Mouse (Mus musculus) midbrain, embryonic 10.5 days (tissue): ENCODE data around the gene Mrnip. TPM values are rescaled to one million over a fixed set of nuclear protein-coding genes. Genes with fewer than 3 reads are reported as not detected.

Experiments
- DNase-seq: peaks from one replicate; pipeline ENCODE4 v3.0.0-alpha.2; 2017; ENCODE audit warnings: low spot score
- H3K27ac ChIP-seq: fragments of 300-500 bp; sonication (generic); replicated peaks from 2 replicates; pipeline ENCODE4 v1.5.1; 2016; ENCODE audit warnings: mild to moderate bottlenecking
- H3K27me3 ChIP-seq: fragments of 300-500 bp; sonication (generic); 2 replicates; pipeline ENCODE4 v1.6.1; 2016; ENCODE audit warnings: low read depth, mild to moderate bottlenecking; ENCODE audit not compliant: poor library complexity, severe bottlenecking
- H3K36me3 ChIP-seq: fragments of 300-500 bp; sonication (generic); 2 replicates; pipeline ENCODE4 v1.6.1; 2016; ENCODE audit warnings: mild to moderate bottlenecking, moderate library complexity
- H3K4me1 ChIP-seq: fragments of 300-500 bp; sonication (generic); 2 replicates; pipeline ENCODE4 v1.6.1; 2016
- H3K4me3 ChIP-seq: fragments of 300-500 bp; sonication (generic); 2 replicates; pipeline ENCODE4 v1.5.1; 2016; ENCODE audit warnings: mild to moderate bottlenecking, moderate library complexity
- H3K9me3 ChIP-seq: fragments of 300-500 bp; sonication (generic); replicated peaks from 2 replicates; pipeline ENCODE4 v1.6.1; 2016; ENCODE audit warnings: mild to moderate bottlenecking
- WGBS: fragments of 180-500 bp; shearing (Covaris S2); methylation state at CpG from one replicate; pipeline ENCODE4 v1.1.7; 2016; 5-methylcytosine and 5-hydroxymethylcytosine counted together
- polyA plus RNA-seq: library from polyadenylated mRNA; unstranded; fragments of >200 nt; fragmentation: Nextera tagmentation; extraction: Ambion mirVana; gene quantifications from 2 replicates; pipeline ENCODE4 v1.2.1, GENCODE M21; 2016

Mrnip gene
- polyA plus RNA-seq, 1 experiment from 2014 or later, result 23.8 TPM

DNA sequence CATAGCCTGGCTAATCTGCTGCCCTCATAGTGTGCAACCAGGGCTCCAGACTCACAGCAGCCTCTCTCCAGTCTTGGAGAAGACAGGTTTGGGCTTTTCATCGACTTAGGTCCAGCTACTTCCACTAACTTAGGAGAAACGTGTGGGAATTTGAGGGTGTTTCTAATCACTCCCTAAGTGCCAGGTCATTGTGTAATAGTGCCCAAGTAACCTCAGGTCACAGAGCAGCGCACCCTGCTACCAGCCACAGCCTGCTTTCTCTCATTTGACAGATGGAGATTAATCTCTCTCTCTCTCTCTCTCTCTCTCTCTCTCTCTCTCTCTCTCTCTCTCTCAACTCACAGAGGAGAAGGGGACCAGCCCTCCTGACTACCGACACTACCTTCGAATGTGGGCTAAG, 5.9 kb upstream of the Mrnip start:
- WGBS, result 91% methylated on average over 5 of the region's 5 CpGs
- peaks cover 71% of the 10 kb centered on the region for H3K36me3 ChIP-seq
- no peaks in the 10 kb centered on the region for H3K9me3 ChIP-seq
- no peaks in the 10 kb centered on the region for H3K27me3 ChIP-seq
- no peaks in the 10 kb centered on the region for H3K4me1 ChIP-seq
- H3K27ac ChIP-seq, result no peak overlapping the region
- H3K4me3 ChIP-seq, result no peak overlapping the region
- DNase-seq, result no peak

DNA sequence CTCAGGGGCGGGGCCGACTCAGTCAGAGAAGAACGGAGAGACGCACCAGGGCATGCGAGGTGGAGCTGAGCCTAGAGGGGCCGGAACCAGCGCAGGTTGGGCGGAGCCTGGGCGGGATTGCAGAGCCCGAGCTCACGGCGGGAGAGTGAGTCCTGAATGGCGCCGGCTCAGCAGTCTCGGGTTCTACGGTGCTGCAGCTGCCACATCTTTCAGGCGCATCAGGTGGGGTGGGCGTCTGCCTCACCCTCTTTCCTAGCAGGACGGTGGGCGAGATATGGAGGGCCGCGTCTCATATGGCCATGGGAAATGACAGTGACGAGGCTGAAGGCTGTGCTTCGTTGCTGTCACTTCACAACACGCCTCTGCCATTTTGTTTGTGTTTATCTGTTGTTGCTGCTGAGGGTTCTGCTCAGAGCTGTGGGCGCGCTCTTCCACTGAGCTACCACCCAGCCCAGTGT, 515 bp downstream of the Mrnip start:
- H3K27me3 ChIP-seq, result no peaks in the 10 kb centered on the region
- H3K4me1 ChIP-seq, result peaks cover 14% of the 10 kb centered on the region
- under 1% methylated on average over 27 of the region's 27 CpGs for WGBS
- peak overlapping the region; percentile 86 for H3K27ac ChIP-seq
- peak; percentile 97 for DNase-seq
- H3K9me3 ChIP-seq, result no peaks in the 10 kb centered on the region
- H3K4me3 ChIP-seq, result peak overlapping the region; percentile 66
- H3K36me3 ChIP-seq, result peaks cover 39% of the 10 kb centered on the region

- peaks cover 29% of the 10 kb centered on the region for H3K36me3 ChIP-seq
- peaks cover 14% of the 10 kb centered on the region for H3K4me1 ChIP-seq
- no peaks in the 10 kb centered on the region for H3K27me3 ChIP-seq
- no peak for DNase-seq
- WGBS, result 88% methylated on average over 3 of the region's 3 CpGs
- no peaks in the 10 kb centered on the region for H3K9me3 ChIP-seq
- H3K4me3 ChIP-seq, result no peak overlapping the region
- no peak overlapping the region for H3K27ac ChIP-seq
Measured at GRCm38 (mm10) chr11:50176351-50176750, 2.1 kb downstream of the Mrnip start.

GRCm38 (mm10) chr11:50177111-50177510, 2.9 kb downstream of the Mrnip start:
- no peak overlapping the region for H3K4me3 ChIP-seq
- peaks cover 25% of the 10 kb centered on the region for H3K36me3 ChIP-seq
- no peak overlapping the region for H3K27ac ChIP-seq
- H3K4me1 ChIP-seq, result peaks cover 14% of the 10 kb centered on the region
- WGBS, result 86% methylated on average over 6 of the region's 6 CpGs
- H3K9me3 ChIP-seq, result no peaks in the 10 kb centered on the region
- DNase-seq, result no peak
- H3K27me3 ChIP-seq, result no peaks in the 10 kb centered on the region

- no peaks in the 10 kb centered on the region for H3K27me3 ChIP-seq
- H3K27ac ChIP-seq, result no peak overlapping the region
Measured at GRCm38 (mm10) chr11:50178532-50179488, 4.6 kb downstream of the Mrnip start.

DNA sequence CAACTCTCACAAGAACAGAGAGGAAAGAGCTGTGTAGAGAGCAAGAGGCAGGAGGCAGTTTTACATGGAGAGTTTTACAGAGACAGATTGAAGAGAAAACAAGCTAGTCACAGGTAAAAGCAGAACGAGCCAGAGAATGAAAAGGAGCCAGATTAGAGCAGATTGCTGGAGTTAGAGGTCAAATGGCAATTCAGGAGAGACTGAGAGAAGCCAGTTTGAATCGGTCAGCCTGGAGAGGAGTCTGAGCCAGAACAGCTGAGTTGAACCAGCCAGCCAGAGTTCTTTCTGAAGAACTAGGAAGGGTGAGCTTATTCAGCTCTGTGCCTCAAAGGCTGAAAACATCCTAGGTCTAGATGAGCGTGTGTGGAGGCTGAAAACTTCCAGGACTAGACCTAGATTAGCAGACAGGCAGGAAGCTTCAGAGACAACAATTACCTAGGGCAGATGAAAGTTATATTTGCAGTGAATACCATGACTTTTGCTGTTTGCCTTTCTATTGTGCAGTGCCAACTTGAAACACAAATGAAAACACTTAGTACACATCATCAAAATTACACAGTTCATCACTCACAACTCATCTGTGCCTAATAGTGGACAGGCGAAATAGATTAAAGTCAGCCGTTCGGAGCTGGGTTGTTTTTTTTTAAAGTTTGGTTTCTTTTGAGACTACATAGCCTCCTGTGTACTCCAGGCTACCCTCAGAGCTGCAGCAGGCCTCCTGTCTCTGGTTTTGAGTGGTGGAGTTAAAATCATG, 6.4 kb downstream of the Mrnip start:
- H3K27me3 ChIP-seq, result no peaks in the 10 kb centered on the region
- H3K9me3 ChIP-seq, result no peaks in the 10 kb centered on the region
- no peak overlapping the region for H3K4me3 ChIP-seq
- peaks cover 47% of the 10 kb centered on the region for H3K36me3 ChIP-seq
- DNase-seq, result no peak
- peaks cover 7% of the 10 kb centered on the region for H3K4me1 ChIP-seq
- 84% methylated on average over 6 of the region's 6 CpGs for WGBS
- no peak overlapping the region for H3K27ac ChIP-seq

More at GRCm38 (mm10) chr11:50178532-50179488, 4.6 kb downstream of the Mrnip start:
- WGBS, result 88% methylated on average over 5 of the region's 5 CpGs
- Histone ChIP-seq H3K36me3 (peaks cover 41% of the 10 kb centered on the region), H3K4me1 (peaks cover 14% of the 10 kb centered on the region), H3K9me3 (no peaks in the 10 kb centered on the region), H3K4me3 (no peak overlapping the region)
- no peak for DNase-seq

- whole genome bisulfite sequencing, result 91% methylated on average over 4 of the region's 4 CpGs
- no peaks in the 10 kb centered on the region for H3K9me3 ChIP-seq
- peaks cover 39% of the 10 kb centered on the region for H3K36me3 ChIP-seq
- no peak overlapping the region for H3K4me3 ChIP-seq
- H3K4me1 ChIP-seq, result no peaks in the 10 kb centered on the region
- no peak overlapping the region for H3K27ac ChIP-seq
- no peak for DNase-seq
- no peaks in the 10 kb centered on the region for H3K27me3 ChIP-seq
Measured at GRCm38 (mm10) chr11:50182702-50183101, 8.5 kb downstream of the Mrnip start.

- Histone ChIP-seq H3K4me1 (no peaks in the 10 kb centered on the region), H3K9me3 (no peaks in the 10 kb centered on the region), H3K27ac (no peak overlapping the region), H3K4me3 (no peak overlapping the region), H3K27me3 (no peaks in the 10 kb centered on the region), H3K36me3 (peaks cover 32% of the 10 kb centered on the region)
- no peak for DNase-seq
- 79% methylated on average over 3 of the region's 3 CpGs for WGBS
Measured at GRCm38 (mm10) chr11:50184788-50185187, 10.5 kb downstream of the Mrnip start.

- DNase-seq, result no peak
- H3K27ac ChIP-seq, result no peak overlapping the region
- no peaks in the 10 kb centered on the region for H3K9me3 ChIP-seq
- peaks cover 7% of the 10 kb centered on the region for H3K36me3 ChIP-seq
- 85% methylated on average over 7 of the region's 7 CpGs for WGBS
- H3K27me3 ChIP-seq, result no peaks in the 10 kb centered on the region
- no peaks in the 10 kb centered on the region for H3K4me1 ChIP-seq
- H3K4me3 ChIP-seq, result no peak overlapping the region
Measured at GRCm38 (mm10) chr11:50188682-50189081, 14.4 kb downstream of the Mrnip start.

GRCm38 (mm10) chr11:50190362-50190761, 16.1 kb downstream of the Mrnip start:
- Histone ChIP-seq H3K4me3 (no peak overlapping the region), H3K4me1 (no peaks in the 10 kb centered on the region), H3K27ac (no peak overlapping the region), H3K36me3 (peaks cover 11% of the 10 kb centered on the region), H3K27me3 (no peaks in the 10 kb centered on the region), H3K9me3 (no peaks in the 10 kb centered on the region)
- DNase-seq, result no peak
- WGBS, result 91% methylated on average over 4 of the region's 4 CpGs

DNA sequence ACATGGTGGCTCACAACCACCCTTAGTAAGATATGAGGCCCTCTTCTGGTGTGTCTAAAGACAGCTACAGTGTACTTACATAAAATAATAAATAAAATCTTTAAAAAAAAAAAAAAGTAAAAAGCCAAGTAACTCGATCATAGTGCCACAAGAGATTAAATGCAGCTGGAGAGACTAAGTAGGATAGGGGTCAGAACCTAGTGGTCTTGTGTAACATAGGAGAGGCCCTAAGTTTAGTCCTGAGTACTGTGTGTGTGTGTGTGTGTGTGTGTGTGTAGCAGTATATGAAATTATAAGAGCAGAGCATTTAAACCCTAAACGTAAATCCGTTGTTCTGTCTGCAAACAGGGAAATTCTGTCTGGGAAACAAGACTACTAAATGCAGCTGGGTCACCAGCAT, 18.0 kb downstream of the Mrnip start:
- no peaks in the 10 kb centered on the region for H3K4me1 ChIP-seq
- no peak overlapping the region for H3K4me3 ChIP-seq
- 89% methylated on average over 3 of the region's 3 CpGs for WGBS
- peaks cover 28% of the 10 kb centered on the region for H3K36me3 ChIP-seq
- H3K27me3 ChIP-seq, result no peaks in the 10 kb centered on the region
- no peaks in the 10 kb centered on the region for H3K9me3 ChIP-seq
- H3K27ac ChIP-seq, result no peak overlapping the region
- DNase-seq, result no peak

GRCm38 (mm10) chr11:50194070-50194469, 19.8 kb downstream of the Mrnip start:
- no peak overlapping the region for H3K27ac ChIP-seq
- no peaks in the 10 kb centered on the region for H3K9me3 ChIP-seq
- peaks cover 45% of the 10 kb centered on the region for H3K36me3 ChIP-seq
- H3K4me1 ChIP-seq, result no peaks in the 10 kb centered on the region
- H3K4me3 ChIP-seq, result no peak overlapping the region
- 77% methylated on average over 7 of the region's 7 CpGs for WGBS
- no peaks in the 10 kb centered on the region for H3K27me3 ChIP-seq
- DNase-seq, result no peak

DNA sequence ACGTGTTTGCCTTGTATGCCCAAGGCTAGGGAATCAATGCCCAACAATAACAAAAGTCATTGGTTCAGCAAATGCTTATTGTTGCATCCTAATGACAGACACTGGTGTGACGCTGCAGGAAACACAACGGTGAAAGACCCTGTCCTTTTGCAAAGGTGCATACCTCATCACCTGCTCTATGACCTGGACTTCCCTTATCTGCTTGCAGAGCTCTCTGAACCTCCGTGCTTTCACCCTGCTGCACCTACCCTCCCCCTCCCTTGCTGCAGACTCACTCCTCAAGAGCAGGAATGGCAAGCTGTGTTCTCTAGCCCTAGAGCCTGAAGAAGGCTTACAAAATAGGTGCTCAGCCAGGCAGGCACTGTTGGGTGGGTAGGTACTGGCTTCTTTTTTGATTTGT, 20.5 kb downstream of the Mrnip start:
- H3K27me3 ChIP-seq, result no peaks in the 10 kb centered on the region
- DNase-seq, result no peak
- no peaks in the 10 kb centered on the region for H3K4me1 ChIP-seq
- no peaks in the 10 kb centered on the region for H3K9me3 ChIP-seq
- H3K27ac ChIP-seq, result no peak overlapping the region
- H3K36me3 ChIP-seq, result peaks cover 52% of the 10 kb centered on the region
- no peak overlapping the region for H3K4me3 ChIP-seq
- 82% methylated on average over 4 of the region's 4 CpGs for WGBS
